Mouse (Mus musculus): ENCODE results near the gene Apod. TPM values are rescaled to one million over a fixed set of nuclear protein-coding genes. Genes with fewer than 3 reads are reported as not detected.

Gene Apod
- polyA plus RNA-seq (2015; fragmentation: Nextera tagmentation; extraction: Ambion mirVana), result 5.6 and 6.4 TPM in 2 replicates

DNA sequence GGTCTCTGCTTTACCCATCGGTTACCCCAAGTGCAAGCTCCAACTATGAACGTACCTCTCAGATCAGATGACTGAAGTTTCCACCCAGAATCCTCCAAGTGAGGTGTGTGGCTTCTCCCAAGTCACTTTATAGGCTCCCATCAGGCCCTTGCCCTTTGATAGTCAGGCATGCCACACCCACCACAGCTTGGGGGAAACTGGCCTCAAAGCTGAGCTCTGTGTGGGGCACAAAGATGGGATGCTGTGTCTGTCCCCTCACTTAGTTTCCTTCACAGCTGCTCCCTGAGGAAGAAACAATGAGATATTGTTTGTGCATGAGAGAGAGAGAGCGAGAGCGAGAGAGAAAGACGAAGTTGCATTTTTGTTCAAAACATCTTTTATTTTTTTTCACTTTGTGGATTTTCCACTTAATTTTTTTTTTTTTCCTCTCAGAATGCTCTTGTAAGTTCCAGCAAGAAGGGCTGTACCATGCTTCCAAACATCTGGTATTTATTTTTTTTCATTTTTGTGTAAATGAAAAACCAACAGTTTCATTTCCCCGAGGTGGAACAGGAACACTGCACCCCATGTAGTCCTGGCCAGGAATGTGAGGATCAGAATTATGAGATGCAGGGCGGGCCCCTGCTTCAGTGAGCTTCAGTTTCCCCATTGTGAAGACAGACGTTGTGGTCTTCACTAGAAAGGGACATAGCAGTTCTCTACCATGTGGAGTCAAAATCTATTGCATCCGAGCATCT, at the start of gene Apod:
TSS of gene Apod (minus strand) at position 312 of the 737 bp plus-strand sequence.

DNA sequence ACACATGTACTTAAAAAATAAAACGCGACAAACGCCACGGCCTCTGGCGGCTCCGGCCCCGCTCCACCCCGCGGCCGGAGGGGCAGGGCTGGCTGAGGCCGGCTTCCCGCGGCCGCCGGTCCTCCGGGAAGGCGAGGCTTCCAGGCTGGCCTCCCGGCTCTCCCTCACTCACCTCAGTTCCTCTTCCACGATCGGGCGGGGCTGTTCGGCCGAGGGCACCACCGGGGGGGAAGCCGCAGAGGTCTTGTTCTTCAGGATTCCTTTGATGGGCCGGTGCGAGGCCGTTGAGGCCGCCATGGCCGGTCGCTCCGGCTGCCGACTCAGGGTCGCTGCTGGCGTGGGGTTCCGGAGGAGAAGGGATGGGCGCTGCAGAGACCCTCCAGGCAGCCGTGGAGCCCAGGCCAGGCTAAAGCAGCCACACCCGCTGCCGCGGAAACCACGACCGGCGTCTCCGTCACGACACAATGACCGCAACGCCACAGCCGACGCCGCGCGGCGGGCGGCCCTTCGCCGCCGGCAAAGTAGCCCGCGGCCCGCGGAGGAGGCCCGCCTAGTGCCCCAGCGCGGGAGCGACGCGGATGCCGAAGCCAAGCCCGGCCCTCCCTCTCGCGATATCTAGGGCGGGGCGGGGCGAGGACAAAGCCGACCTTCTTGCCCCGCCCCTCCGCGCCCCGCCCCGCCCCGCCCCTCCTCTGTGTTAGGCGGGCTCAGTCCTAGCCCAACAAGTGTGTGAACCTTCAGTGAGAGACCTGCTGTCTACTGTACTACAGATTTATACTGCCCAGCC, 39.7 kb downstream of the Apod start, which contains the start of gene Ppp1r2:
TSS of gene Ppp1r2 (minus strand) at position 604 of the 787 bp plus-strand sequence.

Small RNA genes lying within 50 kb of the gene (microRNA-seq; reads per million reads assigned to microRNA genes)
- gene Gm27415, result not detected

Other genes starting within 250 kb of the Apod start
- gene Xxylt1, start 233.4 kb downstream of the Apod start, polyA plus RNA-seq (2015; fragmentation: Nextera tagmentation; extraction: Ambion mirVana), result 8.2 and 8.4 TPM in 2 replicates
- gene Acap2, start 113.6 kb downstream of the Apod start, polyA plus RNA-seq (2015; fragmentation: Nextera tagmentation; extraction: Ambion mirVana), result 11.8 and 13.6 TPM in 2 replicates
- 121 and 139 TPM in 2 replicates for gene Ppp1r2, start 39.5 kb downstream of the Apod start, polyA plus RNA-seq (2015; fragmentation: Nextera tagmentation; extraction: Ambion mirVana)
- gene Bdh1, start 107.5 kb upstream of the Apod start, polyA plus RNA-seq (2015; fragmentation: Nextera tagmentation; extraction: Ambion mirVana), result 111 and 125 TPM in 2 replicates